Mouse (Mus musculus) MEL (cell line): Measurements from ENCODE around the gene Rpl5. TPM values are rescaled to one million over a fixed set of nuclear protein-coding genes. Genes with fewer than 3 reads are reported as not detected.
A peak's percentile ranks its signal among the peaks of the same experiment; 100 is the strongest.

Source experiments
- DNase-seq: peaks from one replicate; pipeline ENCODE4 v3.0.0; 2011; ENCODE audit warnings: low read depth, low spot score
- H3K27ac ChIP-seq: 2 replicates; pipeline ENCODE4 v1.5.1; 2012; ENCODE audit warnings: low read depth, mild to moderate bottlenecking, control low read depth, low read length, moderate library complexity; ENCODE audit not compliant: control insufficient read depth
- H3K27me3 ChIP-seq, 2 experiments: fragments of 150-350 bp in 1 of 2; sonication (generic) in 1 of 2; 2 replicates each; pipeline ENCODE4 v1.6.1; 2012; ENCODE audit warnings: low read length in 2 of 2, mild to moderate bottlenecking in 2 of 2, improper control_type of control experiment in 1 of 2, moderate library complexity in 1 of 2; ENCODE audit not compliant: insufficient read depth in 2 of 2, control insufficient read depth in 1 of 2
- H3K36me3 ChIP-seq, 2 experiments: 2 replicates each; pipeline ENCODE4 v1.6.1; 2012 to 2014; ENCODE audit warnings: low read length in 2 of 2, improper control_type of control experiment in 1 of 2, inconsistent platforms in 1 of 2, mild to moderate bottlenecking in 1 of 2; ENCODE audit not compliant: insufficient read depth in 2 of 2, control insufficient read depth in 1 of 2
- H3K4me1 ChIP-seq, 2 experiments: fragments of 150-350 bp in 1 of 2; sonication (generic) in 1 of 2; 2 replicates each; pipeline ENCODE4 v1.6.1; 2012; ENCODE audit warnings: low read length in 2 of 2, improper control_type of control experiment in 1 of 2, mild to moderate bottlenecking in 1 of 2; ENCODE audit not compliant: insufficient read depth in 2 of 2, control insufficient read depth in 1 of 2
- H3K4me3 ChIP-seq, 2 experiments: fragments of 150-350 bp in 1 of 2; sonication (generic) in 1 of 2; 2 replicates each; pipeline ENCODE4 v1.5.1; 2012; ENCODE audit warnings: low read depth in 2 of 2, low read length in 2 of 2, mild to moderate bottlenecking in 2 of 2, moderate library complexity in 2 of 2, control low read depth in 1 of 2, improper control_type of control experiment in 1 of 2; ENCODE audit not compliant: control insufficient read depth in 1 of 2, insufficient read depth in 1 of 2
- H3K79me2 ChIP-seq: 2 replicates; pipeline ENCODE4 v1.6.1; 2012; ENCODE audit warnings: mild to moderate bottlenecking, low read length, moderate library complexity; ENCODE audit not compliant: control insufficient read depth, poor library complexity, insufficient read depth
- H3K9ac ChIP-seq: 2 replicates; pipeline ENCODE4 v1.6.1; 2012; ENCODE audit warnings: low read depth, mild to moderate bottlenecking, control low read depth, low read length, moderate library complexity; ENCODE audit not compliant: control insufficient read depth, poor library complexity, severe bottlenecking
- H3K9me3 ChIP-seq: fragments of 150-350 bp; sonication (generic); replicated peaks from 2 replicates; pipeline ENCODE4 v1.6.1; 2012; ENCODE audit warnings: mild to moderate bottlenecking, low read length, improper control_type of control experiment, moderate library complexity; ENCODE audit not compliant: insufficient read depth
- BHLHE40 ChIP-seq: IDR thresholded peaks from 2 replicates; pipeline ENCODE4 v1.6.1; 2012; ENCODE audit warnings: low read depth, mild to moderate bottlenecking, inconsistent platforms, low read length, improper control_type of control experiment, borderline replicate concordance
- CHD2 ChIP-seq: IDR thresholded peaks from 2 replicates; pipeline ENCODE4 v1.6.1; 2011; ENCODE audit warnings: low read length, improper control_type of control experiment
- E2F4 ChIP-seq: IDR thresholded peaks from 2 replicates; pipeline ENCODE4 v1.6.1; 2011; ENCODE audit warnings: low read depth, low read length, improper control_type of control experiment, borderline replicate concordance
- ELF1 ChIP-seq: IDR thresholded peaks from 2 replicates; pipeline ENCODE4 v1.6.1; 2014; ENCODE audit warnings: low read depth, mild to moderate bottlenecking, inconsistent platforms, low read length, improper control_type of control experiment, moderate library complexity
- EP300 ChIP-seq, 2 experiments: IDR thresholded peaks; 2 replicates each; pipeline ENCODE4 v1.6.1; 2011; ENCODE audit warnings: improper control_type of control experiment in 2 of 2, low read length in 2 of 2, low read depth in 1 of 2, mild to moderate bottlenecking in 1 of 2
- GABPA ChIP-seq: IDR thresholded peaks from 2 replicates; pipeline ENCODE4 v1.6.1; 2012; ENCODE audit warnings: low read depth, mild to moderate bottlenecking, inconsistent platforms, low read length, improper control_type of control experiment, moderate library complexity
- GATA1 ChIP-seq: IDR thresholded peaks from 2 replicates; pipeline ENCODE4 v1.6.1; 2011; ENCODE audit warnings: low read depth, low read length, improper control_type of control experiment
- JUND ChIP-seq: IDR thresholded peaks from 2 replicates; pipeline ENCODE4 v1.6.1; 2011; ENCODE audit warnings: low read depth, mild to moderate bottlenecking, improper control_type of control experiment, low read length
- KAT2A ChIP-seq: conservative IDR thresholded peaks from 2 replicates; pipeline ENCODE4 v1.6.1; 2012; ENCODE audit warnings: low read depth, low read length, improper control_type of control experiment, inconsistent platforms
- MAFK ChIP-seq: IDR thresholded peaks from 2 replicates; pipeline ENCODE4 v1.6.1; 2011; ENCODE audit warnings: low read depth, mild to moderate bottlenecking, low read length, improper control_type of control experiment, borderline replicate concordance
- MAX ChIP-seq: IDR thresholded peaks from 2 replicates; pipeline ENCODE4 v1.6.1; 2011; ENCODE audit warnings: low read length, improper control_type of control experiment
- MXI1 ChIP-seq: IDR thresholded peaks from 2 replicates; pipeline ENCODE4 v1.6.1; 2011; ENCODE audit warnings: mild to moderate bottlenecking, low read depth, low read length, improper control_type of control experiment
- MYB ChIP-seq: IDR thresholded peaks from 2 replicates; pipeline ENCODE4 v1.6.1; 2011; ENCODE audit warnings: mild to moderate bottlenecking, low read depth, low read length, improper control_type of control experiment
- MYC ChIP-seq: IDR thresholded peaks from 2 replicates; pipeline ENCODE4 v1.6.1; 2011; ENCODE audit warnings: low read depth, mild to moderate bottlenecking, low read length, improper control_type of control experiment, moderate library complexity
- NRF1 ChIP-seq: IDR thresholded peaks from 2 replicates; pipeline ENCODE4 v1.6.1; 2014; ENCODE audit warnings: low read depth, mild to moderate bottlenecking, inconsistent platforms, low read length, improper control_type of control experiment, moderate library complexity; ENCODE audit not compliant: poor library complexity, insufficient read depth, severe bottlenecking
- RAD21 ChIP-seq: IDR thresholded peaks from 2 replicates; pipeline ENCODE4 v1.6.1; 2011; ENCODE audit warnings: mild to moderate bottlenecking, low read depth, low read length, improper control_type of control experiment
- RCOR1 ChIP-seq: IDR thresholded peaks from 2 replicates; pipeline ENCODE4 v1.6.1; 2012; ENCODE audit warnings: low read depth, mild to moderate bottlenecking, inconsistent platforms, low read length, improper control_type of control experiment
- SIN3A ChIP-seq: IDR thresholded peaks from 2 replicates; pipeline ENCODE4 v1.6.1; 2012; ENCODE audit warnings: low read length, improper control_type of control experiment, inconsistent platforms
- UBTF ChIP-seq: IDR thresholded peaks from 2 replicates; pipeline ENCODE4 v1.6.1; 2012; ENCODE audit warnings: low read depth, mild to moderate bottlenecking, inconsistent platforms, low read length, improper control_type of control experiment, moderate library complexity, borderline replicate concordance; ENCODE audit not compliant: insufficient read depth
- USF1 ChIP-seq: IDR thresholded peaks from 2 replicates; pipeline ENCODE4 v1.6.1; 2014; ENCODE audit warnings: low read depth, mild to moderate bottlenecking, inconsistent platforms, low read length, improper control_type of control experiment, moderate library complexity
- USF2 ChIP-seq, 2 experiments: IDR thresholded peaks; 2 replicates each; pipeline ENCODE4 v1.6.1; 2011 to 2012; ENCODE audit warnings: improper control_type of control experiment in 2 of 2, low read length in 2 of 2, borderline replicate concordance in 1 of 2, inconsistent platforms in 1 of 2, low read depth in 1 of 2, mild to moderate bottlenecking in 1 of 2; ENCODE audit not compliant: insufficient read depth in 1 of 2
- ZKSCAN1 ChIP-seq: IDR thresholded peaks from 2 replicates; pipeline ENCODE4 v1.6.1; 2012; ENCODE audit warnings: low read depth, mild to moderate bottlenecking, inconsistent platforms, low read length, improper control_type of control experiment, moderate library complexity
- polyA plus RNA-seq, 2 experiments: library from polyadenylated mRNA; stranded (reverse) in 1 of 2; unstranded in 1 of 2; fragments of >175 nt in 1 of 2; fragments of >200 nt in 1 of 2; gene quantifications; 2 replicates each; pipeline versions ENCODE4 v1.2.1 to v1.2.4; 2012; ENCODE audit warnings: low replicate concordance in 2 of 2, low read depth in 1 of 2; ENCODE audit not compliant: insufficient read length in 2 of 2, insufficient read depth in 1 of 2, missing spikeins in 1 of 2
- total RNA-seq: library from RNA; depleted of rRNA; stranded (reverse); fragments of 300-350 nt; gene quantifications from 2 replicates; pipeline ENCODE4 v1.2.3, GENCODE M21; 2012

The Rpl5 gene
- total and polyA plus RNA-seq, 3 experiments: 43.2 to 533 TPM; not detected in 1

GRCm38 (mm10) chr5:107939701-107940100, 39.4 kb downstream of the Rpl5 start:
- H3K36me3 ChIP-seq: peaks cover 0 to 10% of the 10 kb centered on the region in 2 experiments; a peak in 2 of 4 replicates
- H3K9ac ChIP-seq: peak overlapping the region; percentile 20
- H3K4me1 ChIP-seq: peaks cover 12 to 18% of the 10 kb centered on the region in 2 experiments
- TF ChIP-seq MYC (no peak), USF1 (peak; percentile 68), ZKSCAN1 (no peak), USF2 (IDR thresholded peaks at IDR 0.05; ENCODE audit: borderline replicate concordance in 1 of 2, insufficient read depth in 1 of 2, low read depth in 1 of 2, low read length in 2 of 2) (0 out of 4 replicates have a peak, but pooled peaks of 1 of the 2 experiments have one; percentile 12), KAT2A (0 out of 2 replicates have a peak, but pooled peaks have one; percentile 31), MXI1 (no peak), MAFK (no peak), MYB (no peak), GABPA (no peak), SIN3A (peak; percentile 43), GATA1 (peak; percentile 24; the same call in 1 of the 2 replicates), RCOR1 (0 out of 2 replicates have a peak, but pooled peaks have one; percentile 7), NRF1 (no peak), RAD21 (no peak), E2F4 (no peak), UBTF (no peak), ELF1 (0 out of 2 replicates have a peak, but pooled peaks have one; percentile 46), JUND (no peak), EP300 (IDR thresholded peaks at IDR 0.05; ENCODE audit: low read depth in 1 of 2, low read length in 2 of 2) (peak in 1 of 2 experiments; percentile 41; a peak in 1 of 4 replicates)
- no peaks in the 10 kb centered on the region for H3K79me2 ChIP-seq
- H3K9me3 ChIP-seq: no peaks in the 10 kb centered on the region
- peak; percentile 71 for DNase-seq
- no peaks in the 10 kb centered on the region for H3K27me3 ChIP-seq
- peak overlapping the region; percentile 67 for H3K27ac ChIP-seq
- peak overlapping the region; percentile 5 to 32; a peak in 2 of 4 replicates for H3K4me3 ChIP-seq

DNA sequence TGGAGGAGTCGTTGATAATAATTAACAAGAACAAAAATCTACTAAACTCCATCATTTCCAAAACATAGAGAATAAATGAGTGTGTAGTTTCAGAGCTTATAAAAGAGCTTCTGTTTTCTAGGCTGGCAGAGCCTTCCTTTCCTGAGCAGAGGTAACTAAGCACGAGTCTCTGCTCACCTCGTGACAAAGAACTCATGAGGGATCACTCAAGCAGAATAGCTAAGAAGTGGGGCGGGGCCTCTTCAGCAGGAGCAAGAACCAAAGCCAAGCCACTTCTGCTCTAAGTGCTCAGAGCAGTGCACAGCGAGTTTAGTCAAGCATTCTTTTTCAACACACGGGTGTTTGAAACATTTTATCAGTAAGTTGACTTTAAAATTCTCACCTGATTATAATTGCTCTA, 40.9 kb downstream of the Rpl5 start:
- Histone ChIP-seq H3K27me3 (no peaks in the 10 kb centered on the region), H3K36me3 (peaks cover 0 to 10% of the 10 kb centered on the region in 2 experiments; a peak in 2 of 4 replicates), H3K9ac (no peak overlapping the region), H3K4me1 (peaks cover 12 to 18% of the 10 kb centered on the region in 2 experiments), H3K79me2 (no peaks in the 10 kb centered on the region), H3K9me3 (no peaks in the 10 kb centered on the region), H3K27ac (no peak overlapping the region), H3K4me3 (no peak overlapping the region)
- no peak for DNase-seq
- no peak for TF ChIP-seq MAX
- no peak for TF ChIP-seq NRF1
- no peak for TF ChIP-seq CHD2
- TF ChIP-seq BHLHE40: no peak
- TF ChIP-seq GATA1: no peak
